29 mouse cellular contexts compared by ENCODE assay signal in the genomic region with DNA sequence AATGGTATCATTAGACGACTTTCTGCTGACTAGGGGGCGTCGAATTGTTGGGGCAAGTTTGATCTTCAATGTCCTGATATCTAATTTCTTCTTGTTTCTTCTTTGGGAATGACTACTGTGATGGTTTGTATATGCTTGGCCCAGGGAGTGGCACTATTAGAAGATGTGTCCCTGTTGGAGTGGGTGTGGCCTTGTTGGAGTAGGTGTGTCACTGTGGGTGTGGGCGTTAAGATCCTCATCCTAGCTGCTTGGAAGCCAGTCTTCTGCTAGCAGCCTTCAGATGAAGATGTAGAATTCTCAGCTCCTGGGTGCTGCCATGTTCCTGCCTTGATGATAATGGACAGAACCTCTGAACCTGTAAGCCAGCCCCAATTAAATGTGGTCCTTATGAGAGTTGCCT. TPM values are rescaled to one million over a fixed set of nuclear protein-coding genes. Genes with fewer than 3 reads are reported as not detected.
"Had no signal": no experiment of that assay in that cellular context is flagged by ENCODE, and none has a peak within 500 bp of the region (broad histone marks: within the 10 kb centered on the region; RNA-seq: fewer than 3 reads in every experiment).

No protein-coding gene starts in this region.

RNA-seq across cellular contexts. Expression of gene Ankrd65, which starts 1.4 kb away (rescaled TPM):
- total RNA-seq: left cerebral cortex, postnatal 10 days; left cerebral cortex, postnatal 25 days; left cerebral cortex, postnatal 36 days; left cerebral cortex, postnatal 4 days; liver, adult 2 months; megakaryocyte progenitor cell, adult 5-6 weeks; megakaryocyte, adult 5-6 weeks; megakaryocyte-erythroid progenitor cell, adult 5-6 weeks; midbrain, postnatal 0 days; monocyte, adult 5-6 weeks had no signal
- polyA plus RNA-seq: limb, embryonic 10.5 days; limb, embryonic 11.5 days; limb, embryonic 13.5 days; limb, embryonic 14.5 days; limb, embryonic 15.5 days; liver, adult 2 months; liver, embryonic 11.5 days; liver, embryonic 12.5 days; liver, embryonic 13.5 days; lung, embryonic 14.5 days; macrophage; midbrain, embryonic 10.5 days; midbrain, embryonic 11.5 days; midbrain, embryonic 12.5 days; midbrain, embryonic 13.5 days; midbrain, embryonic 14.5 days; midbrain, embryonic 15.5 days; midbrain, embryonic 16.5 days; midbrain, postnatal 0 days; myocyte; neural tube, embryonic 11.5 days had no signal

RNA-seq across cellular contexts. Expression of gene Tmem88b, which starts 3.2 kb away (rescaled TPM):
- total RNA-seq: megakaryocyte progenitor cell, adult 5-6 weeks; megakaryocyte, adult 5-6 weeks; monocyte, adult 5-6 weeks had no signal
- polyA plus RNA-seq: macrophage had no signal

RNA-seq across cellular contexts. Expression of gene Vwa1, which starts 14.3 kb away (rescaled TPM):
- total RNA-seq: megakaryocyte, adult 5-6 weeks; monocyte, adult 5-6 weeks had no signal
